Mouse (Mus musculus) G1E (cell line): Measurements from ENCODE around the gene Slc38a7.

Source experiments
- CTCF ChIP-seq: IDR thresholded peaks from 2 replicates; pipeline ENCODE4 v1.5.1; 2012; ENCODE audit warnings: low read depth, low read length, inconsistent platforms, mixed read lengths
- GATA1 ChIP-seq: IDR thresholded peaks from 2 replicates; pipeline ENCODE4 v1.6.1; 2012; ENCODE audit warnings: borderline replicate concordance, low read length, inconsistent platforms, mixed read lengths
- GATA2 ChIP-seq: IDR thresholded peaks from 2 replicates; pipeline ENCODE4 v1.6.1; 2012; ENCODE audit warnings: low read depth, low read length, inconsistent platforms, borderline replicate concordance

- no peak for TF ChIP-seq CTCF
- TF ChIP-seq GATA2 = no peak
- no peak for TF ChIP-seq GATA1
These were observed 21.9 kb upstream of the Slc38a7 start for GRCm38 (mm10) chr8:95875270-95875669.
